Mouse (Mus musculus) granulocyte monocyte progenitor cell, adult 5-6 weeks (primary cell): ENCODE data around the gene Cdca8. TPM values are rescaled to one million over a fixed set of nuclear protein-coding genes. Genes with fewer than 3 reads are reported as not detected.

ENCODE experiments used
- ATAC-seq: replicated peaks from 2 replicates; pipeline ENCODE4 v1.8.0; 2016; ENCODE audit warnings: mild to moderate bottlenecking, moderate TSS enrichment, inconsistent platforms; ENCODE audit not compliant: poor library complexity, severe bottlenecking
- total RNA-seq, 2 experiments: library from RNA; stranded (forward) in 1 of 2; stranded (reverse) in 1 of 2; fragments of 200-712, 200-1000 nt in 1 of 2; fragments of >200 nt in 1 of 2; fragmentation: Nextera tagmentation in 1 of 2; gene quantifications; 2 replicates each; pipeline ENCODE4 v1.2.3; 2014 to 2017

Cdca8 gene
- total RNA-seq, 2 experiments from 2014 or later, result 97.0 to 120 TPM

GRCm38 (mm10) chr4:124959062-124959461 is 20.0 kb upstream of the Cdca8 start:
- ATAC-seq, result no peak

- ATAC-seq, result no peak
Measured at GRCm38 (mm10) chr4:124957284-124957683, 18.2 kb upstream of the Cdca8 start.

GRCm38 (mm10) chr4:124953546-124953945 is 14.4 kb upstream of the Cdca8 start:
- ATAC-seq, result no peak

- ATAC-seq, result no peak
Measured at GRCm38 (mm10) chr4:124951036-124951433, 11.9 kb upstream of the Cdca8 start.

GRCm38 (mm10) chr4:124950181-124951035 is 11.3 kb upstream of the Cdca8 start:
- ATAC-seq, result no peak

- ATAC-seq, result no peak
Measured at GRCm38 (mm10) chr4:124949488-124949887, 10.4 kb upstream of the Cdca8 start.

- ATAC-seq, result no peak
Measured at GRCm38 (mm10) chr4:124944961-124945360, 5.8 kb upstream of the Cdca8 start.

- no peak for ATAC-seq
Measured at GRCm38 (mm10) chr4:124943781-124944180, 4.7 kb upstream of the Cdca8 start.

GRCm38 (mm10) chr4:124943022-124943421 is 3.9 kb upstream of the Cdca8 start:
- peak; percentile 70 for ATAC-seq

GRCm38 (mm10) chr4:124936613-124937471 is 2.3 kb downstream of the Cdca8 start, which contains the start of gene 9930104L06Rik:
TSS of gene 9930104L06Rik (plus strand) at chr4:124937048.
- ATAC-seq, result peak; percentile 97

- ATAC-seq, result no peak
Measured at GRCm38 (mm10) chr4:124928102-124928501, 11.0 kb downstream of the Cdca8 start.

- ATAC-seq, result no peak
Measured at GRCm38 (mm10) chr4:124905971-124906822, 32.9 kb downstream of the Cdca8 start.

- ATAC-seq, result no peak
Measured at GRCm38 (mm10) chr4:124905417-124905816, 33.7 kb downstream of the Cdca8 start.

GRCm38 (mm10) chr4:124899906-124900305 is 39.2 kb downstream of the Cdca8 start:
- ATAC-seq, result no peak

- no peak for ATAC-seq
Measured at GRCm38 (mm10) chr4:124898428-124898827, 40.7 kb downstream of the Cdca8 start.

GRCm38 (mm10) chr4:124894508-124895428 is 44.3 kb downstream of the Cdca8 start:
- 0 out of 2 replicates have a peak, but pooled peaks have one; percentile 14 for ATAC-seq

GRCm38 (mm10) chr4:124893769-124894168 is 45.3 kb downstream of the Cdca8 start:
- ATAC-seq, result no peak

GRCm38 (mm10) chr4:124890831-124891230 is 48.3 kb downstream of the Cdca8 start:
- no peak for ATAC-seq

- no peak for ATAC-seq
Measured at GRCm38 (mm10) chr4:124889935-124890334, 49.2 kb downstream of the Cdca8 start.
